Mouse (Mus musculus) spleen, postnatal 10 days (tissue): ENCODE data around the gene Inpp5e.

Experiments
- DNase-seq, 2 experiments: peaks; one replicate each; pipeline ENCODE4 v3.0.0; 2021 to 2022; ENCODE audit warnings: low spot score in 2 of 2

Inpp5e gene

GRCm38 (mm10) chr2:26408515-26409356 lies at the start of gene Inpp5e:
Inpp5e (minus strand) TSS chr2:26409203.
- peak; percentile 99 to 100 for DNase-seq

DNA sequence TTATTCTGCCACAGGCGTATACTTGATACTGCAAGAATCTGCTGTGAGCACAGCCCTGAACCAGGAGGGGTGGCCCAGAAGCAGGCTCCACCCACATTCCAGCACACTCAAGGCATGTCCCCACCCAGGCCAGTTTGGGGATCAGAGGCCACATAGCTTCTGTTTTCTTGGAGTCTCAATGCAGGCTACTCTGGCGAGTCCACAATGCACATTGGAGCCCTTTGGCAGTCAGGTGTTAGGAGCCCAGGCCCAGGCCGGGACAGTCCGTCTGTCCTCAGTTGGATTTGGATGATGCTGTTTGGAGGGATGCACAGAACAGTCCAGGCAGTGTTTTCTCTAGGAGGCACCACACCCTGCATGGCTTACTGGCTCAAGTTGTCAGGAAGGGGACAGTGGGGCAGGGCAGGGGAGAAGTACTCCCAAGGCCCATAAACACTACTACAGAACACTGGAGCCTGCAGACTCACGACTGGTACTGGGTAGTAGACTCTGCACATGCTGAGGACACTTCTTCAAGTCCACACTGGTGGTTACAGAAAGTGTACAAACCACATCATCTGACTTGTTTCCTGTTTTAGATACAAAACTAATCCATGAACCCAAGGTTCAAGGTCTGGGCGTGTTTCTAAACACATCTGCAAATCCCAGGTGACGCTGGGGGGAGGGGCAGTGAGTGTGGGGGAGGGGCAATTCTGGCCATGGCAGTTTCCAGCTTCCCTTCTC lies 49.6 kb upstream of the Inpp5e start:
- DNase-seq: no peak

DNA sequence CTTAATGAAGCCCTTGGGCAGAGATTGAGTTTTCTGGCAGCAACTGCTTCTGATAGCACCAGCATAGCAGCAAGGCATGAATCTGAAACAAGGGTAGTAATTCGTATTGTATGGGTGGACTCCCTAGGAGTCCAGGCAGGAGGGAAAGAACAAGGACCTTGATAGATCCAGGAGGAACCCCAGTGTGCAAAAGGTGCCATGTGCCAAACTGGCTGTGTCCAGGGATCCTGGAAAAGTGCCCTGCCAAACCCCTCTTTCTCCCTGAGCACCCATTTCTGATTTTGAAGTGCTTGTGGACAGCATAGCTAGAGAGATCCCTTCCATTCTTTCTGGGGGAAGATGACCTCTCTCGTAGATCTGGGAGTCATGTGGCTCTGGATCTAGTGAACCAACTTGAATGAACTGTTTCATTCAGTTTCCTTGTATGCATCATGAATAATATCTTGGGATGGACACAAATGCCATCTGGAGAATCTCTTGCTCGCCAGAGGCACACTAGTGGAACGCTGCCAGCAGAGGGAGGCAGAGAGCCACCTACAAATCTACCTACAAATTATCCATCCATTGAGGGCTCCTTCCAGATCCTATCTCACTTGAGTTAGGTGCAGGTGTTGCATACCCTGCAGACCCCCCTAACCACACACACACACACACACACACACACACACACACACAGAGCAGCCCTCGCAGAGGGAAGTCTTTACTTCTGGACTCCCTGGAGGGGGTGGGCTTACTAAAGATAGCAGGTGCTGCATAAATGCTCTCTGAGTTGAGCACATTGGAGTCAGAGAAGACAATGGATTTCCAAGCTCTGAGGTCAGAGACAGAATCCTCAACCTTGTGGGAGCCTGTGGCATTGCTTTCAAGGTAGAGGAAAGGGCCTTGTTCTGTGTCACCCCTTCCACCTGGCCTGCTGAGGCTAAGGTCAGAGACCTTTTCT lies 40.4 kb upstream of the Inpp5e start:
- peak; percentile 60 to 80 for DNase-seq

- no peak for DNase-seq
Observed at GRCm38 (mm10) chr2:26447451-26447850, 38.4 kb upstream of the Inpp5e start.

GRCm38 (mm10) chr2:26446671-26447070 lies 37.7 kb upstream of the Inpp5e start:
- DNase-seq: no peak

- DNase-seq: peak in 1 of 2 experiments; percentile 91
Observed at GRCm38 (mm10) chr2:26445666-26446445, 36.9 kb upstream of the Inpp5e start.

GRCm38 (mm10) chr2:26444946-26445665 lies 36.1 kb upstream of the Inpp5e start, which contains the start of gene Sec16a:
Sec16a (minus strand) TSS chr2:26445216.
- peak; percentile 99 to 100 for DNase-seq

DNA sequence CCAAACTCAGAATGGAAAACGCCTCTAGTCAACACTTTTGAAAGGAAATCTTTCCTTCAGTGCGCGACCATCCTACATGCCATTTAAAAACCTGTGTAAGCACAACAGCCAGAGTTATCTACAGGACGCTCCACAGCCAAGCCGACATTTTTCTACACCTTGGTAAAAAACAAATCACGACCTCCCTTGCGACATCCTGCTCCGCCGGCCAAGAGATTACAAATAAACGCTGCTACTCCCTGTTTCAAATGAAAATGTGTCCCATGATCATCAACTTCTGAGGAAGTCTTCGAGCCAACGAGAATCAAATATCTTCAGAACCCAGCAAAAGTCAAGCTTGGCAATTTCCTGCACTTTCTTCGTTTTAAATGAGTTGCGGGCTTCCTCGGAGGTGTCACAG lies 35.4 kb upstream of the Inpp5e start:
- peak in 1 of 2 experiments; percentile 17 for DNase-seq

DNA sequence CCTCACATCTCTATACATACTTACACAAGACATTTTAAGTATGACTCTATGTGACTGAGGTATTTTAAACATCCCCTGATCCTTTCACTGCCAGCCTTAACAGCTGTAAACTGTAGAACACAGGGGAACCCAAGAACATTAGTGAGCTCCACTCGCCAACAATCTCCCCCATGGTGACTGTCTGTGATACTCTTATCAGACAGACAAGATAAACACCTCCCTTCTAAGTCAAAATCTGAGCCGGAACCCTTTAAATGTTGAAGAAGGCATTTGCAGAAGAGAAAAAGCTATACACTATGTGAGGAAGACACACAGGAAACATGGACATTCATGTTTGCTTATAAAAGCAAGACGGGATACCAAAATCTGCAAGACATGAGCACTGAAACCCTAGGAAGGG lies 34.9 kb upstream of the Inpp5e start:
- no peak for DNase-seq

DNA sequence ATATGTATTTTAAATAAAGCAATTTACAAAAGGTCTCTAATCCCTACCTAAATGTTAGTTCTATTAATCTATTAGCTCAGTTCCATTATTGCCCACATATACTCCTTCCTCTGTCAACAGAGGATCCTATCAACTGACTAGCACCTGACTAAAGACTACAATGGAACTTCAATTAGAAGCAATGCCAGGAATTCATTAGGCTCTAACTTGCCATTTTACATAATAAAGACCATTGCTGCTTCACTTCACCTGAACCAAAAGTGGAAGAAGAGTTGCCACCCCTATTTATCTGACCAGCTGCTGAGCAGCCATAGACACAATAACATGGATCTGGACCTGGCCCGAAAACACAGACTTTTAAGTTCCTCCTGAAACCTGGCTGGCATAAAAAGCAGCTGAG lies 33.8 kb upstream of the Inpp5e start:
- no peak for DNase-seq

DNA sequence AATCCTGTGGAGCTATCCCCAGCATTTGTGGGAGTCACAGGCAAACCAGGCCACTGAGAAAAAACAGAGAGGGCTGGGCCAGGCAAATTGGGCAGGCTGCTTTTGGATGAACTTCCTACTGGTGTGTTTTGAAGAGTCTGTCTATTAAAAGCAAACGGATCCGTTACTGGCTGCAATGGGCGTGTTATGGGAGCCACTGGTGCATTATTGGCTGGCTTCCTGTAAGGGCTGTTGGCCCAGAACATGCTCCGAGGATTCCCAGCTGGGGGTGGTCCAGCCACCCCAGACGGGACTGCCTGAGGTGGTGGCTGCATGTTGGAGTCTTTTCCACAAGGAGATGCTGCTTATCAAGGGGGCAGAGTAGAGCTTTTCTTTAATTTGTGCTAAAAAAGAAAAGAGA lies 32.7 kb upstream of the Inpp5e start:
- no peak for DNase-seq

DNA sequence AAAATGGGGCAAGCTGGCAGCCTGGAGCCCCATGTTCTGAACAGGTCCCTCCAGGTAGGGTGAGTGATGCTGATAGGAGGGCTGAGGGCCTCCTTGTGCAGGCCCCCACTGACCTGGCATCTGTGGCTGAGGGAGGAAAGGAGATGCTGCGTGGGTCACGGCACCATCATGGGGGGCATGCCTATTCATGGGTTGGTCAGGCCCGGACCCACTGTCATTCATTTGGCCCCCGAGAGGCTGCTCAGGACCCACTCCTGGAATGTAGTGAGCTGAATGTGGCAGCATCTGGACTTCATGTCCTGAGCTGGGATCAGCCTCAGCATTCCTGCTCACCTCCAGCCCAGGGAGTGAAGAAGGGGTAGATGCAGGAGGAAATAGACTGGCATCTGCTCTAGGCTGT lies 32.3 kb upstream of the Inpp5e start:
- no peak for DNase-seq

GRCm38 (mm10) chr2:26439671-26440070 lies 30.7 kb upstream of the Inpp5e start:
- DNase-seq: no peak

- DNase-seq: no peak
Observed at GRCm38 (mm10) chr2:26438373-26438772, 29.4 kb upstream of the Inpp5e start.

DNA sequence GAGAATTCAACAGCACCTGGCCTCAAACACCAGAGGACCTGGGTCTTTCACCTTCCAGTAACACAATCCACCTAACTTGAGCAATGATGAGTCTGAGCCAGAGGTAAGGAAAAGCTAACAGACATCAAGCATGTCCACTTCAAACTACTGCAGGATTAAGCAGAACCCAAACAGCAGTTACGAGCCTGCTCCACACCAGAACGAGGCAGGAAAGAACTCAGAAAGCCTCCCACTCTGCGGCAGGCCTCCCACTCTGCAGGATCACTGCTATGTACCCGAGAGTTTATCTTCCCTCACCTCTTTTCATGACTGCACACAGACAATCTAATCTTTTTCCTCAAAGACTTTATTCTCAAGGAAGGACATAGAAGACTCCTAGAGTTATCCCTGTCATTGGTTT lies 28.2 kb upstream of the Inpp5e start:
- no peak for DNase-seq

DNA sequence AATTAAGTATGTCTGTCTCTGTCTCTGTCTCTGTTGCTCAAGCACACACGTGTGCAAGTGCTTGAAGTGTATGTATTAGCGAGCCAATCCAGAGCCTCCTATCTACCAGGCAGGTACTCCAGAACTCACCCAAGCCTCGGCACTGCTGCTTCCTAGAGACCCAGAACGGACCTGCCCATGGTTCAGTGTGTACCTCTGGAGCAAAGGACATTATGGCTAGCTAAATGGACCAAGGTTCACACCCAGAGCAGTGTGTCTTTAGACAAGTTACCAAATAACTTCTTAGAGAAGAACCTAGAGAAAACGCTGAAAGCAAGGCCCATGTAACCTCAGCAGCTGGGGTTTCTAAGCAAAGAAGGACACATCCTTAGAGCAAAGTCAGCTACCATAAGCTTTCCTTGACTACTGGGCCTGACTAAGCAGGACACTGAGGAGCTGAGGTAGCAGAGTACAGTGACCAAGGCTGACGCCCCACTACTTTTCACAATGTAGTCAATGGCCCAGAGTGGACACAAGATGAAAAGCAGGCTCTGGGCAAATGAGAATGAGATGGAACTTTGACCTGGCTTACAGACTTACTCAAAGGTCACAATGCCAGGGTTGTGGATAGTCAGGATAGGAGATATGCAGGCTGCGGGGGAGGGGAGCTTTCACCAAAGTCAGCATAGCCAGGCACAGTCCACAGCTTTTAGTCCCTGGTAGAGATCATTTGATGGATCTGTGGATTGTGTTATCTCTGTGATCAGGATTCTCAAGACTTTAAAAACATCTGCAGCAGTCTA lies 26.0 kb upstream of the Inpp5e start:
- no peak for DNase-seq

- no peak for DNase-seq
Observed at GRCm38 (mm10) chr2:26429851-26430250, 20.8 kb upstream of the Inpp5e start.

DNA sequence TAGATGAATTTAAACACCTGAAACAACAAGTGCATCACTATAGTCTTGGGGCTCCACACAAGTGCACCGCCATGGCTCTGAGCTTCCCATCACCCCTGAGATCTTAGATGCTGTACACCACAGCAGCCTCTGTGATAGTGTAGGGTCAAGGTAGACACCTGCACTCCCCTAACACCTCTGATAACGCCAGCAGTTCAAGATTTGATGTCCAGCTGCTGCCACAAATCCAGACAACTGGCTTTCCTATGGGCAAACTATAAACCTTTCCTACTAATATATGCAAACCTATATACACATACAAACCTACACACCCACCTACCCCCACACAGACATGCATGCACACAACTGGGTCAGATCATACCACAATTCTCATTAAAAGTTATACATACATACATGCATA lies 15.5 kb upstream of the Inpp5e start:
- DNase-seq: no peak

- no peak for DNase-seq
Observed at GRCm38 (mm10) chr2:26423086-26423485, 14.1 kb upstream of the Inpp5e start.

GRCm38 (mm10) chr2:26421969-26422368 lies 13.0 kb upstream of the Inpp5e start:
- DNase-seq: no peak
